Mouse (Mus musculus): ENCODE data around the gene Wdr3. TPM values are rescaled to one million over a fixed set of nuclear protein-coding genes. Genes with fewer than 3 reads are reported as not detected.
A peak's percentile ranks its signal among the peaks of the same experiment; 100 is the strongest.

Wdr3 gene
- 43.6 and 48.9 TPM in 2 replicates for polyA plus RNA-seq (2016; fragmentation: Nextera tagmentation; extraction: Ambion mirVana)

DNA sequence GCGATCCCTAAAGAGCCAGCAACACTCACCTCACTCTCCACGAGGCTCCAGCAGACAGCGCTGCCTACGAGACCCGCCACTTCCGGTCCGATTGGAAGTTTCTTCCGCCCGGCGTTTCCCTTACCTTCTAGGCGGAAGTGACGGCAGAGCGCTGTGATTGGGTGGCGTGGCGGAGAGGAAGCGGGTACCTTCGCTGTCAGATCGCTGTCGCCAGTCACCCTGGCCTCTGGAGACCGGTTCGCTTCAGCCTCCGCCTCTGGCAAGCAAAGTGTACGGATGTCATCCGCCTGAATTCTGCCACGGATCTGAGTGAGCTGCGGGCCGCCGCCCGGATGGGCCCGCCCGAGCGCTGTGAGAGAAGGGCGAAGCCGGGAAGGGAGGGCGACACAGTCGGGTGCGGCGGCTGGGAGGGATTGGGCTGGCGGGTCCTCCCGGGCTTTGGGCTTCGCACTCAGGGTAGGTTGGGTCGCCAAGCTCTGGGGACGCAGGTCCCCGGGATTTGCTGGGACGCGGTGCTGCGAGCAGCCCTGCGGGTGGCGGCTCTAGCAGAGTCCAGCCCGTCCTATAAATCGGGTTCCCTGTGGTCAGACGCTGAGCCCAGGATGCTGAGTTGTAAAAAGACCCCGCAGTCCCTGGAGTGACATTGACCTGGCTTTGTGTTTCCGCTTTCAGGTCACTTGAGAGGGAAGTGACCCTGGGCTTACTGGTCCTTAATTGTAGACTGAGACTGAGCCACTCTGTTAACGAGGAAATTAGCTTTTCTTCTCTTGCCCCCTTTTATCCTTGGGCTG lies at the start of gene Wdr3, which contains the start of gene Gdap2:
Wdr3 (minus strand) TSS at position 93 of the 791 bp plus-strand sequence.
Gdap2 (plus strand) TSS at position 67 of the 791 bp plus-strand sequence.
- Histone ChIP-seq H3K4me3 (peak within 1 kb of the TSS; percentile 89), H3K36me3 (peaks cover 41% of the 10 kb centered on the region), H3K4me1 (peaks cover 35% of the 10 kb centered on the region), H3K27ac (peak within 1 kb of the TSS; percentile 95), H3K9ac (peak within 1 kb of the TSS; percentile 85), H3K4me2 (peak within 1 kb of the TSS; percentile 81), H3K27me3 (replicated peaks) (no peaks in the 10 kb centered on the region), H3K9me3 (replicated peaks) (no peaks in the 10 kb centered on the region)
- peak; percentile 97 for ATAC-seq
- WGBS (ENCODE audit: insufficient replicate concordance), result under 1% methylated on average over 55 of the region's 55 CpGs

DNA sequence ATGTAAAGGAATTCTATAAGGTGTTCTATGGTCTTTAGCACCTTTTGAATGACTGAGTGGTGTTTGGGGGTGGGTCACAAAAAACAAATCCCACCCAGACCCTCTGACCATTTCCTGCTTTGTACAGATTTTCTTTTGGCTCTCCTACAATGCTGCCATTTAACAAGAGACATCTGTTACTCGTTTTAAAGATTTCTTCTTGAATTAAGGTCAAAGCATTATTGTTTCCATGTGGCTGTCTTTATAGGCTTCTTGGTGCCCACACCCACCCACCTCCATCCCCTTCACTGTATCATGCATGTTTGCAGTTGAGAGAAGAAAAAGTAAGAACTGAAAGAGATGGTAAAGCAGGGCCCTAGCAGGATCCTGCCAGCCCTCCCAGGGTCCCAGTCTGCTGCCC lies 44.8 kb upstream of the Wdr3 start:
- ATAC-seq, result no peak
- Histone ChIP-seq H3K36me3 (peaks cover 43% of the 10 kb centered on the region), H3K9me3 (replicated peaks) (no peaks in the 10 kb centered on the region)

DNA sequence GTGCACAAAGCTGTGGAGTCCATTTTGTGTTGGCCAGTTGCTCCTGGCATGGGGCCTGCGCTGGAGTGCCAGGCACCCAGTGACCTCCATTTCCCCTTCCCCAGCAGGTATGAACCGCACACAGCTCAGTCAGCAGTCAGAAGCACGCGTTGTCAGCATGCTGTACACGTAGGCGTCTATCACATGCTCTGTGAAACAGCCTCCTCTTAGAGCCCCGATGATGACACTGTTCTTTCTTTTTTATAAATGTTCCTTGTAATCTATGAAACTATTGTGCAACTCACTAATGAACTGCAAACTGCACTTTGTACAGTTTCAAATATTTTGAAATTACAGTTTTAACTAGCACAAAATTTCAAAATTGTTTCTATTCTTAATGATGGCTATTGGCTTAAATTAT lies 39.3 kb upstream of the Wdr3 start:
- no peaks in the 10 kb centered on the region for H3K4me1 ChIP-seq
- H3K36me3 ChIP-seq, result peaks cover 68% of the 10 kb centered on the region
- H3K9ac ChIP-seq, result no peak overlapping the region
- H3K27ac ChIP-seq, result no peak overlapping the region
- H3K4me2 ChIP-seq, result no peak overlapping the region
- no peaks in the 10 kb centered on the region for H3K9me3 ChIP-seq (replicated peaks)
- H3K27me3 ChIP-seq (replicated peaks), result no peaks in the 10 kb centered on the region
- 88% methylated on average over 7 of the region's 7 CpGs for WGBS (ENCODE audit: insufficient replicate concordance)
- no peak for ATAC-seq
- H3K4me3 ChIP-seq, result no peak overlapping the region

More for the DNA sequence above, 44.8 kb upstream of the Wdr3 start:
- H3K27ac ChIP-seq, result no peak overlapping the region
- H3K4me2 ChIP-seq, result no peak overlapping the region
- 63% methylated on average over 1 of the region's 1 CpGs for WGBS (ENCODE audit: insufficient replicate concordance)
- H3K27me3 ChIP-seq (replicated peaks), result no peaks in the 10 kb centered on the region
- H3K9ac ChIP-seq, result no peak overlapping the region
- H3K4me3 ChIP-seq, result no peak overlapping the region
- H3K4me1 ChIP-seq, result no peaks in the 10 kb centered on the region

DNA sequence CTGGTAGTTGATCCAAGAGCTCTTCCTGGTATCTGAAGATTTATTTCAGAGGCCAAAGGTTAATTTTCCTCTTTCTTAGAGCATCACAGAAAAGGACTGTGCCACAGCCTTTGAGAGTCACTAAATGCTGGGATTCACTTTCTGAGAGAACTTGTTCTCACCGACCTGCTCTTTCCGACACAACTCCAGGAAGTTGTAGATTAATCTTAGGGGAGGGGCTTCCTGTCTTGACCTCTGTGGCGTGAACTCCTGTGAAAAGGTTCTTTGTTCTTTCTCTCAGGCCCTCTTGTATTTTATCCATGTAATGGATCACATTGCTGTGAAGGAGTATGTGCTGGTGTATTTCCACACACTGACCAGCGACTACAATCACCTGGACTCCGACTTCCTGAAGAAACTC lies 32.0 kb upstream of the Wdr3 start:
- H3K4me3 ChIP-seq, result no peak overlapping the region
- ATAC-seq, result no peak
- WGBS (ENCODE audit: insufficient replicate concordance), result 55% methylated on average over 5 of the region's 5 CpGs
- H3K27me3 ChIP-seq (replicated peaks), result no peaks in the 10 kb centered on the region
- no peak overlapping the region for H3K9ac ChIP-seq
- H3K27ac ChIP-seq, result no peak overlapping the region
- no peaks in the 10 kb centered on the region for H3K9me3 ChIP-seq (replicated peaks)
- 0 out of 2 replicates have a peak, but pooled peaks cover 6% of the 10 kb centered on the region for H3K4me1 ChIP-seq
- H3K36me3 ChIP-seq, result peaks cover 68% of the 10 kb centered on the region
- H3K4me2 ChIP-seq, result no peak overlapping the region

DNA sequence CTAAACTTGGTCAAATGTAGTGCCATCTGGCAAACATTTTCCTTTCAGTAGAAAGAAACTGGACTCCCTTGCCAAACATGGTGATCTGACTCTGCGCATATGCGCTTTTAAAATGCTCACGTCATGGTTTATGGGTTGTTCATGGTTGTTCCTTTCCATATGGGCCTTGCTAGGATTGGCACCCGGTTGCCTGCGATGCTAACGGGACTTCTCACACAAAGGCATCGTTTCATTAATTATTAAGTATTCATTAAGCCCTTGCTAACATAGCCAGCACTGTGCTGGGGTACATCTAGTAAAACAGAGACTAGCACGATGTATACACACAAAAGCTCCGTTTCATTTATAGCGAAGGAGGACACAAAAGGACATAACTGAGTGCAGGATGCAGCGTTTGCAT lies 27.7 kb upstream of the Wdr3 start:
- Histone ChIP-seq H3K36me3 (peaks cover 78% of the 10 kb centered on the region), H3K27me3 (replicated peaks) (no peaks in the 10 kb centered on the region), H3K4me1 (0 out of 2 replicates have a peak, but pooled peaks cover 6% of the 10 kb centered on the region), H3K27ac (no peak overlapping the region), H3K4me2 (no peak overlapping the region), H3K9ac (no peak overlapping the region), H3K9me3 (replicated peaks) (no peaks in the 10 kb centered on the region), H3K4me3 (no peak overlapping the region)
- ATAC-seq, result no peak
- WGBS (ENCODE audit: insufficient replicate concordance), result 83% methylated on average over 11 of the region's 11 CpGs

DNA sequence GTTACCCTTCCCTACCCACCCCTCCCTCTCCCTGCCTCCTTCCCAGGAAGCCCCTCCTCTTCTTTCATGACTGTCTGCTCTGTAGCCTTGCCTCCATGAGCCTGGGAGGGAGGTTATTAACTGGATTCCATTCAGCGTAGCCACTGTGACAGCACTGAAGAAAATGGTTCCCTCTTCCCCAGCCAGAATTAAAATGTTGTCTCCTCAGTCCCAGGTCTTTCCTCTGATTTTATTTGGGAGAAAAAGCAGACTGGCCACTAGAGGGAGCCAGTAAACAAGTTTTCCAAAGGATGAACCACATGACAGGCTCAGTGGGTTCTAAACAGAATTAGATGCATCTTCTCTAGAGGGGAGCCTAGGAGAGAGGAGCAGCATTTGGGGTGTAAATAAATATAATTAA lies 27.2 kb upstream of the Wdr3 start:
- no peak overlapping the region for H3K9ac ChIP-seq
- H3K27me3 ChIP-seq (replicated peaks), result no peaks in the 10 kb centered on the region
- ATAC-seq, result no peak; the same call in 1 of the 2 replicates
- H3K4me2 ChIP-seq, result no peak overlapping the region
- H3K4me1 ChIP-seq, result 0 out of 2 replicates have a peak, but pooled peaks cover 6% of the 10 kb centered on the region
- no peak overlapping the region for H3K27ac ChIP-seq
- H3K4me3 ChIP-seq, result no peak overlapping the region
- 39% methylated on average over 1 of the region's 1 CpGs for WGBS (ENCODE audit: insufficient replicate concordance)
- peaks cover 76% of the 10 kb centered on the region for H3K36me3 ChIP-seq
- H3K9me3 ChIP-seq (replicated peaks), result no peaks in the 10 kb centered on the region

DNA sequence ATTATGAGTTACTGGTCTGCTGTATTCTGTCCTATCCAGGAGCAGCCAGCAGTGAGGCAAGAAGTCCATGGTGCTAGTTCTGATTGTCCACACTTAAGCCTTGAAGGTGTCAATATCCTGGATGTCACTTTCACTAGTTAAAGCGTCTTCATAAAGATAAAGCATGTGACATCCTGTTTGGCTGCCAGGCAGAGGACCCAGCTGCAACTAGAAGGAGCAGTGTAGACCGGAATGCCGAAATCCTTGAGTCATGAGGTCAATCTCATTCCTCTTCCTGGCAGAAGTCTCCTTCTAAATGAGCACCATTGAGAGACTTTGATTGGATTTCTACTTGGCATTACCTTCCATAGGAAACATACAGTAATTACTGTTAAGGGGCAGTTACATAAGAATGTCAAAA lies 18.3 kb upstream of the Wdr3 start:
- WGBS (ENCODE audit: insufficient replicate concordance), result 82% methylated on average over 3 of the region's 3 CpGs
- no peak overlapping the region for H3K9ac ChIP-seq
- no peaks in the 10 kb centered on the region for H3K9me3 ChIP-seq (replicated peaks)
- H3K27me3 ChIP-seq (replicated peaks), result no peaks in the 10 kb centered on the region
- H3K27ac ChIP-seq, result no peak overlapping the region
- peaks cover 79% of the 10 kb centered on the region for H3K36me3 ChIP-seq
- no peaks in the 10 kb centered on the region for H3K4me1 ChIP-seq
- ATAC-seq, result no peak
- no peak overlapping the region for H3K4me3 ChIP-seq
- H3K4me2 ChIP-seq, result no peak overlapping the region

DNA sequence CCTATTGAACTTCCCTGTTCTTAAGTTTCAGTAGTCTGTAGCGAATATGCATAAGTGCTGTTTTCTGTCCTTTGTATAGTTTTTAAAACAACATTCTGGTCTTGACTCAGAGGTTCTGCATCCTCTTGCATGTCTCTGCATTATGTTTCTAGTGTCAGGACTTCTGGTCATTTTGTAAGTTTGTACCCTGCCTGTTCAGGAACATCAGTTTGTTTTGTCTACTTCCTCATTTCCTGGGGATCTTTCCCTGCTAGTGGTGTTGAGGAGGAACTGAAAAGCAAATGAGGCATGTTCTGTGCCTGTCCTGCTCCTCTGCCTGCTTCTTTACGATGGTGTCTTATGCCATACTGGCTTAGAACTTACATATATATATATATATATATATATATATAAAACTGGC lies 13.8 kb upstream of the Wdr3 start:
- Histone ChIP-seq H3K27me3 (replicated peaks) (no peaks in the 10 kb centered on the region), H3K9ac (no peak overlapping the region), H3K4me1 (no peaks in the 10 kb centered on the region), H3K4me3 (no peak overlapping the region), H3K36me3 (peaks cover 91% of the 10 kb centered on the region), H3K9me3 (replicated peaks) (no peaks in the 10 kb centered on the region), H3K27ac (no peak overlapping the region), H3K4me2 (no peak overlapping the region)
- 67% methylated on average over 2 of the region's 2 CpGs for WGBS (ENCODE audit: insufficient replicate concordance)
- ATAC-seq, result no peak

DNA sequence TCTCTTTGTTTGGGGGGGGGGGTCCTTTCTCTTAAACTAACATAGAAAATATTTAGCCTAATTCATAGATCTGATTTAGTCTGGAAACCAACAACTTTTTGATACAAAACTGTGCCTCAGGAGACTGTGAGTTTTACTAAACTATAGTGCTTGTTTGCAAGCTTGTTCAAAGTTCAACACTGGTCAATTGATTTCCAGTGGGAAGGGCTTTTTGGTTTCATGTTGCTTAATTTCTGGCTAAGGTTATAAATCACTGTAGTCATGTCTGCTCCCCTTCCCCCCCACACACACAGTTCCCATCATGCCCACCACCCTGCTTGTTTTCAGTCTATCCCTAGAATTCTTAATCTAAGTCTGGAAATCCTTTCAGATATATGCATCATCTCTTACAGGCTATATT lies 2.8 kb upstream of the Wdr3 start:
- Histone ChIP-seq H3K9me3 (replicated peaks) (no peaks in the 10 kb centered on the region), H3K4me3 (no peak overlapping the region), H3K36me3 (peaks cover 32% of the 10 kb centered on the region), H3K27ac (no peak overlapping the region), H3K27me3 (replicated peaks) (no peaks in the 10 kb centered on the region), H3K4me1 (peaks cover 35% of the 10 kb centered on the region), H3K4me2 (0 out of 2 replicates have a peak overlapping the region, but pooled peaks have one; percentile 8), H3K9ac (no peak overlapping the region)
- ATAC-seq, result no peak

DNA sequence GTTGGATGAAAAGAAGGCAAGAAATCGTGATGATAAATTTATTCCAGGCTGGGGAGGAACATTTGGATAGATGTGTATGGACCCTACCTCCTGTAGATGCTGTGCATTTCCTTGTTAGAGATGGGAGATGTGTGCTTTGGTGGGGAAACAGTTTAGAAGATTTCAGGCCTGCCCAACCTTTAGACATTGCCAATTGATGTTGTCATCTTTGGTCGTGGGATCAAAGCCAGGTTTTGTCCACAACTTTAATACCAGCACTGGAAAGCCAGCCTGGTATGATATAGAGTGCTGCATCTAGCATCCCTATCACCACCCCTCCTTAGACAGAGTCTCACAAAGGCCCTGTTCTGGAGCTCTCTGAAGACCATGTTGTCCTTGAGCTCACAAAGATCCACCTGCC lies 1.3 kb upstream of the Wdr3 start:
- Histone ChIP-seq H3K27ac (no peak overlapping the region), H3K4me3 (peak overlapping the region; percentile 89; the same call in 1 of the 2 replicates), H3K4me1 (peaks cover 35% of the 10 kb centered on the region), H3K27me3 (replicated peaks) (no peaks in the 10 kb centered on the region), H3K9ac (peak overlapping the region; percentile 85), H3K36me3 (peaks cover 36% of the 10 kb centered on the region), H3K4me2 (peak overlapping the region; percentile 81), H3K9me3 (replicated peaks) (no peaks in the 10 kb centered on the region)
- no peak for ATAC-seq
- 76% methylated on average over 2 of the region's 2 CpGs for WGBS (ENCODE audit: insufficient replicate concordance)

DNA sequence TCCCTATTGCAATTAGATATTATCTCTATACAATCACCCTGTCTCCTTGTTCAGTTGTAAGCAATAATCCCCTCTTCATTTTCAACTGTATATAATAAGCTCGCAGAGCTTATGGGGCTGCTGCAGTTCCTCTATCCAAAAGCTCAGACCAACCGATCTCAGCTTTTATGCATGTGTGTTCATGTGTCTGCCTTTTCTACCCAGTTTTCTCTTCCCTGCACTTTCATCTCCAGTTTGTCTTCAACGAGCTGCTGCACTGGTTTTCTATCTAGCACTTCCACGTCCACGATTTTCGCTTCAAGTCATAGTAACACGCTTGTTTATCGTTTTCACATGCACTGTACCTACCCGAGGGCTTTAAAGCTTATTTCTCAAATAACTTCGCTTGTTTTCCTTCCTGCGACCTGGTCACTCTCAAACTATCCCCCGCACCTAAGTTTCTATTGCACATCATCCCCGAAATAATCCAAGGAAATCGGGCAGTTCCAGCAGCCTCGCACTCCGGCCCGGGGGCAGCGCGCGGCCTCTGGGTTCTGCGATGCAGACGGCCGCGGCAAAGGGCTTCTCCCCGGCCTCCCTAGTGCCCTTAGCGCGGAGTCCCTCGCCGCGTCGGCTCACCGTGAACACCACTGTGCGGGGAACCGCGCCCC lies 417 bp downstream of the Wdr3 start:
- no peaks in the 10 kb centered on the region for H3K27me3 ChIP-seq (replicated peaks)
- no peaks in the 10 kb centered on the region for H3K9me3 ChIP-seq (replicated peaks)
- peaks cover 43% of the 10 kb centered on the region for H3K36me3 ChIP-seq
- ATAC-seq, result no peak; the same call in 1 of the 2 replicates
- H3K9ac ChIP-seq, result peak overlapping the region; percentile 85
- peak overlapping the region; percentile 81 for H3K4me2 ChIP-seq
- peak overlapping the region; percentile 89 for H3K4me3 ChIP-seq
- under 1% methylated on average over 35 of the region's 35 CpGs for WGBS (ENCODE audit: insufficient replicate concordance)
- H3K4me1 ChIP-seq, result peaks cover 35% of the 10 kb centered on the region
- peak overlapping the region; percentile 95 for H3K27ac ChIP-seq

All from liver, embryonic 12.5 days (tissue).